8 mouse cellular contexts compared by ENCODE assay signal in genomic region chr10:93162276-93162971, GRCm38 (mm10). TPM values are rescaled to one million over a fixed set of nuclear protein-coding genes. Genes with fewer than 3 reads are reported as not detected.
DNase-seq lines count a peak whose midpoint lies in the region; ATAC-seq and TF ChIP-seq lines count a peak whose summit lies in the region.

No protein-coding gene starts in this region.

- H3K9ac ChIP-seq in heart, embryonic 11.5 days (ENCODE audit: low read depth, low read length), result peak overlapping the region; percentile 99
- peak overlapping the region; percentile 98 for H3K9ac ChIP-seq in forebrain, embryonic 16.5 days (replicated peaks; ENCODE audit: low read depth, low read length)

- no peak for TF ChIP-seq CTCF in E14TG2a.4 (conservative IDR thresholded peaks at IDR 0.05; ENCODE audit: low read length)

- H3K9me3 ChIP-seq in heart, embryonic 11.5 days (replicated peaks; ENCODE audit: control insufficient read depth, low read length), result no peaks in the 10 kb centered on the region
- H3K9me3 ChIP-seq in E14TG2a.4 (ENCODE audit: low read length), result no peaks in the 10 kb centered on the region
- no peaks in the 10 kb centered on the region for H3K9me3 ChIP-seq in forebrain, embryonic 16.5 days (ENCODE audit: control insufficient read depth, low read length)
- H3K9me3 ChIP-seq in midbrain, embryonic 10.5 days (replicated peaks), result no peaks in the 10 kb centered on the region

- H3K27ac ChIP-seq in heart, embryonic 11.5 days (ENCODE audit: low read depth, low read length), result peak overlapping the region; percentile 99
- peak overlapping the region; percentile 100 for H3K27ac ChIP-seq in forebrain, embryonic 16.5 days (ENCODE audit: low read length)
- peak overlapping the region; percentile 100 for H3K27ac ChIP-seq in midbrain, embryonic 10.5 days (replicated peaks)

- peak overlapping the region; percentile 67 for H3K4me2 ChIP-seq in heart, embryonic 11.5 days
- H3K4me2 ChIP-seq in forebrain, embryonic 16.5 days (ENCODE audit: low read length), result peak overlapping the region; percentile 78

- peak overlapping the region; percentile 99 for H3K4me3 ChIP-seq in heart, embryonic 11.5 days (ENCODE audit: low read depth, low read length)
- peak overlapping the region; percentile 97 for H3K4me3 ChIP-seq in E14TG2a.4 (replicated peaks; ENCODE audit: low read length)
- H3K4me3 ChIP-seq in forebrain, embryonic 16.5 days (replicated peaks; ENCODE audit: low read length), result peak overlapping the region; percentile 90
- H3K4me3 ChIP-seq in midbrain, embryonic 10.5 days, result peak overlapping the region; percentile 100

- ATAC-seq in heart, embryonic 11.5 days (replicated peaks; ENCODE audit: insufficient number of reproducible peaks, low FRiP score, low TSS enrichment), result no peak
- ATAC-seq in forebrain, embryonic 16.5 days, result no peak
- no peak for ATAC-seq in erythroid progenitor cell, adult 5-6 weeks (replicated peaks; ENCODE audit: low FRiP score, poor library complexity, severe bottlenecking)

- no peak for DNase-seq in heart, adult 8-10 months (ENCODE audit: low spot score)
- DNase-seq in midbrain, embryonic 10.5 days (ENCODE audit: low spot score), result peak; percentile 38
- no peak for DNase-seq in gastrocnemius, postnatal 25 days
- no peak for DNase-seq in right cerebral cortex, adult 2 months (ENCODE audit: low spot score in 2 of 2)

- 32% methylated on average over 11 of the region's 11 CpGs for WGBS in heart, embryonic 11.5 days (ENCODE audit: insufficient replicate concordance)
- 8% methylated on average over 11 of the region's 11 CpGs for WGBS in forebrain, embryonic 16.5 days
- 12% methylated on average over 11 of the region's 11 CpGs for WGBS in midbrain, embryonic 10.5 days

- H3K4me1 ChIP-seq in heart, embryonic 11.5 days (ENCODE audit: control insufficient read depth, insufficient read depth, low read length), result peaks cover 29% of the 10 kb centered on the region
- H3K4me1 ChIP-seq in E14TG2a.4 (replicated peaks; ENCODE audit: low read depth, low read length), result peaks cover 50% of the 10 kb centered on the region
- H3K4me1 ChIP-seq in forebrain, embryonic 16.5 days (replicated peaks; ENCODE audit: control insufficient read depth, insufficient read depth, low read length), result peaks cover 35% of the 10 kb centered on the region
- peaks cover 62% of the 10 kb centered on the region for H3K4me1 ChIP-seq in midbrain, embryonic 10.5 days

- H3K27me3 ChIP-seq in heart, embryonic 11.5 days (ENCODE audit: control insufficient read depth, insufficient read depth, low read length), result no peaks in the 10 kb centered on the region
- H3K27me3 ChIP-seq in E14TG2a.4 (ENCODE audit: insufficient read depth, low read length), result no peaks in the 10 kb centered on the region
- no peaks in the 10 kb centered on the region for H3K27me3 ChIP-seq in forebrain, embryonic 16.5 days (replicated peaks; ENCODE audit: control insufficient read depth, insufficient read depth, low read length)
- no peaks in the 10 kb centered on the region for H3K27me3 ChIP-seq in midbrain, embryonic 10.5 days (ENCODE audit: low read depth, poor library complexity, severe bottlenecking)

- H3K36me3 ChIP-seq in heart, embryonic 11.5 days (ENCODE audit: control insufficient read depth, insufficient read depth, low read length), result no peaks in the 10 kb centered on the region
- H3K36me3 ChIP-seq in E14TG2a.4 (ENCODE audit: insufficient read depth, low read length), result no peaks in the 10 kb centered on the region
- no peaks in the 10 kb centered on the region for H3K36me3 ChIP-seq in forebrain, embryonic 16.5 days (ENCODE audit: control insufficient read depth, insufficient read depth)
- no peaks in the 10 kb centered on the region for H3K36me3 ChIP-seq in midbrain, embryonic 10.5 days

RNA-seq across cellular contexts. Expression of gene Cdk17, which starts 1.7 kb away (rescaled TPM):
- polyA plus RNA-seq in heart, embryonic 11.5 days (2014; fragmentation: Nextera tagmentation; extraction: Ambion mirVana), result 20.9 and 21.0 TPM in 2 replicates
- total RNA-seq in heart, adult 8-10 months (2022), result 10 to 100 TPM; 12.3 to 18.1 (median 16.0) TPM
- polyA plus RNA-seq in forebrain, embryonic 16.5 days (2015; fragmentation: Nextera tagmentation; extraction: Ambion mirVana), result 49.9 and 53.6 TPM in 2 replicates
- polyA plus RNA-seq in midbrain, embryonic 10.5 days (2016; fragmentation: Nextera tagmentation; extraction: Ambion mirVana), result 20.1 and 24.3 TPM in 2 replicates
- total RNA-seq in gastrocnemius, postnatal 25 days (2021), result 1 to 10 TPM; 5.9 to 6.3 TPM
- 65.2 and 109 TPM in 2 replicates for total RNA-seq in erythroid progenitor cell, adult 5-6 weeks (2015; ENCODE audit: low replicate concordance)
- 61.7 and 79.3 TPM in 2 replicates for total RNA-seq in erythroid progenitor cell, adult 5-6 weeks (2017; ENCODE audit: low replicate concordance)
